Mouse (Mus musculus) bone marrow, adult 2 months (tissue): ENCODE measurements around the gene Slc35e3.
"Not testable (repeated sequence)": the region's sequence is repeated elsewhere in the genome, so short reads cannot be mapped to it uniquely, and the experiment has no call there.

ENCODE experiments used
- CTCF ChIP-seq: fragments of 200-500 bp; IDR thresholded peaks from 2 replicates; pipeline ENCODE4 v1.5.1; 2011; ENCODE audit warnings: low read length, control low read depth; ENCODE audit not compliant: control insufficient read depth, insufficient read depth
- POLR2A ChIP-seq: fragments of 200-500 bp; IDR thresholded peaks from 2 replicates; pipeline ENCODE4 v1.6.1; 2011; ENCODE audit warnings: low read depth, mild to moderate bottlenecking, control low read depth, low read length, borderline replicate concordance; ENCODE audit not compliant: control insufficient read depth

DNA sequence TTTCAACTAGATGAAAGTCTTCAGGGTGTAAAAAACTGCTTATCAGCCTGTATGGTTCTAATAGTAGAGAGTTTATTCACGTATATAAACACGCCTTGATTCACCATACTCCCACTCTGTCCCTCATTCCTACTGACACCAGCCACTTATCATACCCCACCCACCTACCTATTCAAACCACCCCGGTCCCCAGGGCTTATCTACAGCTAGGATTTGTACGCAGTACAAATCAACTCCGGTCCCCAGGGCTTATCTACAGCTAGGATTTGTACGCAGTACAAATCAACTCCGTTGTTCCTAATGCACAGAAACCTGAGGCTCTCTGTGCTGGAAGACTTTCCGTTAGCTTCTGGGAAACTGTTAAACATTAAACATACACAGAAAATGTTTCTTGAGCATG is 12.5 kb downstream of the Slc35e3 start:
- TF ChIP-seq CTCF, POLR2A: not testable (repeated sequence)
